Comparison of ENCODE assay signal across 42 mouse cellular contexts in the genomic region with DNA sequence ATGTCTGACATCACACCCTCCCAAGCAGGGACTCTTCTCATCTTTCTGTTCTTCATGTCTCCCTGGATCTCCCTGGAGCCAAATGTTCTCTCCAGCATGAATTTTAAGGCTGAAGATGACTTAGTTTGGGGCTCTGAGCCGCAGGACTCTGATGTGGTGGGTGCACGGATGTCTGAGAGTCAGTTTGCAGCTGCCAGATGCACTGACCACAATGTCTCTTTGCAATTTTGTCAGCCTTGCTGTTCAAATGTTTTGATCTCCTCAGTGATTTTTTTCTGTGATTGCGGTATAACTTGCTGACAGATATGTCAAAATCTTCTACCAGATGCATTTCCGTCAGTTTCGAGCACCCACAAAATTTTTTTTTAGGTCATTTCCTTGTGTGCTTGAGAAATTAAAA. TPM values are rescaled to one million over a fixed set of nuclear protein-coding genes. Genes with fewer than 3 reads are reported as not detected.
DNase-seq lines count a peak whose midpoint lies in the region; ATAC-seq and TF ChIP-seq lines count a peak whose summit lies in the region.
"Had no signal": no experiment of that assay in that cellular context is flagged by ENCODE, and none has a peak within 500 bp of the region (broad histone marks: within the 10 kb centered on the region; RNA-seq: fewer than 3 reads in every experiment).

No protein-coding gene starts in this region.

- no peaks in the 10 kb centered on the region for H3K4me1 ChIP-seq in embryonic facial prominence, embryonic 14.5 days (ENCODE audit: control insufficient read depth, insufficient read depth, low read length)
- H3K4me1 ChIP-seq in embryonic facial prominence, embryonic 10.5 days: no peaks in the 10 kb centered on the region
- H3K4me1 ChIP-seq in midbrain, embryonic 14.5 days (ENCODE audit: control insufficient read depth, insufficient read depth, low read length): no peaks in the 10 kb centered on the region
- H3K4me1 ChIP-seq: embryonic facial prominence, embryonic 15.5 days; forebrain, embryonic 12.5 days; heart, embryonic 12.5 days; limb, embryonic 12.5 days; liver, embryonic 15.5 days; midbrain, embryonic 10.5 days had no signal

- WGBS in embryonic facial prominence, embryonic 14.5 days: 64% methylated on average over 5 of the region's 5 CpGs
- 83% methylated on average over 5 of the region's 5 CpGs for WGBS in embryonic facial prominence, embryonic 10.5 days
- WGBS in midbrain, embryonic 14.5 days: 87% methylated on average over 5 of the region's 5 CpGs

- ATAC-seq in embryonic facial prominence, embryonic 14.5 days (ENCODE audit: low read depth): no peak
- no peak for ATAC-seq in midbrain, embryonic 14.5 days (ENCODE audit: low FRiP score, low TSS enrichment)
- ATAC-seq: midbrain, embryonic 16.5 days; Patski had no signal

- H3K36me3 ChIP-seq in embryonic facial prominence, embryonic 14.5 days (ENCODE audit: control insufficient read depth, insufficient read depth, low read length): no peaks in the 10 kb centered on the region
- H3K36me3 ChIP-seq in embryonic facial prominence, embryonic 10.5 days (replicated peaks): no peaks in the 10 kb centered on the region
- H3K36me3 ChIP-seq in myocyte (ENCODE audit: control insufficient read depth, insufficient read depth): no peaks in the 10 kb centered on the region
- no peaks in the 10 kb centered on the region for H3K36me3 ChIP-seq in midbrain, embryonic 14.5 days (ENCODE audit: control insufficient read depth, insufficient read depth, low read length)
- H3K36me3 ChIP-seq: embryonic facial prominence, embryonic 15.5 days; forebrain, embryonic 12.5 days; heart, embryonic 12.5 days; limb, embryonic 12.5 days; liver, embryonic 15.5 days; midbrain, embryonic 10.5 days had no signal

- H3K4me3 ChIP-seq in embryonic facial prominence, embryonic 14.5 days (ENCODE audit: low read depth, low read length): no peak overlapping the region
- no peak overlapping the region for H3K4me3 ChIP-seq in embryonic facial prominence, embryonic 10.5 days
- no peak overlapping the region for H3K4me3 ChIP-seq in myocyte
- H3K4me3 ChIP-seq in midbrain, embryonic 14.5 days (replicated peaks; ENCODE audit: low read depth, low read length): no peak overlapping the region
- H3K4me3 ChIP-seq: embryonic facial prominence, embryonic 15.5 days; forebrain, embryonic 12.5 days; heart, embryonic 12.5 days; limb, embryonic 12.5 days; liver, embryonic 15.5 days; midbrain, embryonic 10.5 days had no signal

- H3ac ChIP-seq in myocyte (ENCODE audit: control insufficient read depth, insufficient read length): no peak overlapping the region

- H3K4me2 ChIP-seq in embryonic facial prominence, embryonic 14.5 days (ENCODE audit: low read depth, low read length): no peak overlapping the region
- H3K4me2 ChIP-seq in myocyte (ENCODE audit: low read depth): peak overlapping the region; percentile 51
- H3K4me2 ChIP-seq in midbrain, embryonic 14.5 days (ENCODE audit: low read length): no peak overlapping the region
- H3K4me2 ChIP-seq: embryonic facial prominence, embryonic 15.5 days; forebrain, embryonic 12.5 days; heart, embryonic 12.5 days; hindbrain, embryonic 14.5 days; limb, embryonic 12.5 days; liver, embryonic 15.5 days; lung, embryonic 14.5 days had no signal

- H3K27me3 ChIP-seq in embryonic facial prominence, embryonic 14.5 days (replicated peaks; ENCODE audit: control insufficient read depth, insufficient read depth, low read length): no peaks in the 10 kb centered on the region
- no peaks in the 10 kb centered on the region for H3K27me3 ChIP-seq in embryonic facial prominence, embryonic 10.5 days (replicated peaks; ENCODE audit: low read depth, poor library complexity, severe bottlenecking)
- no peaks in the 10 kb centered on the region for H3K27me3 ChIP-seq in myocyte (ENCODE audit: control insufficient read depth, insufficient read depth, insufficient read length)
- no peaks in the 10 kb centered on the region for H3K27me3 ChIP-seq in midbrain, embryonic 14.5 days (ENCODE audit: control insufficient read depth, insufficient read depth, low read length)
- H3K27me3 ChIP-seq: embryonic facial prominence, embryonic 15.5 days; forebrain, embryonic 12.5 days; liver, embryonic 15.5 days had no signal

- DNase-seq in embryonic facial prominence, embryonic 14.5 days (ENCODE audit: low spot score): peak; percentile 12
- no peak for DNase-seq in embryonic facial prominence, embryonic 10.5 days (ENCODE audit: low spot score)
- DNase-seq in 3T3-L1 (ENCODE audit: low read depth, low spot score): peak; percentile 17
- peak; percentile 76 for DNase-seq in T-cell, adult 2 months (ENCODE audit: low spot score)
- no peak for DNase-seq in layer of hippocampus, adult 9-11 months
- no peak for DNase-seq in midbrain, embryonic 14.5 days
- no peak for DNase-seq in layer of hippocampus, postnatal 36 days
- DNase-seq: adrenal gland, postnatal 25 days; cerebellum, adult 18-20 months; cerebellum, postnatal 10 days; gastrocnemius, postnatal 36 days; heart, adult 18-20 months; kidney, adult 2 months; kidney, postnatal 4 days; lung, embryonic 14.5 days; lung, postnatal 14 days; retina, postnatal 1 day; right cerebral cortex, postnatal 14 days had no signal

- TF ChIP-seq POLR2A in myocyte (IDR thresholded peaks at IDR 0.05; ENCODE audit: insufficient read length, low read depth): no peak

- H3K79me2 ChIP-seq in myocyte (ENCODE audit: control insufficient read depth, insufficient read depth): no peaks in the 10 kb centered on the region

- no peaks in the 10 kb centered on the region for H3K9me3 ChIP-seq in embryonic facial prominence, embryonic 14.5 days (ENCODE audit: control insufficient read depth, low read length)
- no peaks in the 10 kb centered on the region for H3K9me3 ChIP-seq in embryonic facial prominence, embryonic 10.5 days
- H3K9me3 ChIP-seq in midbrain, embryonic 14.5 days (ENCODE audit: control insufficient read depth, low read length): no peaks in the 10 kb centered on the region
- H3K9me3 ChIP-seq: embryonic facial prominence, embryonic 15.5 days; forebrain, embryonic 12.5 days; heart, embryonic 12.5 days; limb, embryonic 12.5 days; liver, embryonic 15.5 days; midbrain, embryonic 10.5 days had no signal

- H3K9ac ChIP-seq in embryonic facial prominence, embryonic 14.5 days (ENCODE audit: low read depth, low read length): no peak overlapping the region
- H3K9ac ChIP-seq in midbrain, embryonic 14.5 days (replicated peaks; ENCODE audit: low read length): no peak overlapping the region
- H3K9ac ChIP-seq: embryonic facial prominence, embryonic 15.5 days; forebrain, embryonic 12.5 days; heart, embryonic 12.5 days; hindbrain, embryonic 14.5 days; limb, embryonic 12.5 days; liver, embryonic 15.5 days; lung, embryonic 14.5 days had no signal

- H3K27ac ChIP-seq in embryonic facial prominence, embryonic 14.5 days (replicated peaks; ENCODE audit: low read depth, low read length): no peak overlapping the region
- no peak overlapping the region for H3K27ac ChIP-seq in embryonic facial prominence, embryonic 10.5 days (replicated peaks)
- H3K27ac ChIP-seq in midbrain, embryonic 14.5 days (replicated peaks; ENCODE audit: low read depth, low read length): no peak overlapping the region
- H3K27ac ChIP-seq: embryonic facial prominence, embryonic 15.5 days; forebrain, embryonic 12.5 days; hindbrain, embryonic 14.5 days; limb, embryonic 12.5 days; liver, embryonic 15.5 days; midbrain, embryonic 10.5 days had no signal

TF ChIP-seq in myocyte, 11 proteins besides CTCF, POLR2A, EP300 and RAD21 (continues in another document):
- TF ChIP-seq MYOG (IDR thresholded peaks at IDR 0.05; ENCODE audit: control insufficient read depth in 1 of 3, insufficient read depth in 1 of 3, insufficient read length in 2 of 3, low read depth in 2 of 3) (peak in 2 of 3 experiments; percentile 7 to 32), SRF (IDR thresholded peaks at IDR 0.05; ENCODE audit: control insufficient read depth, insufficient read length, low read depth) (no peak), TCF3 (IDR thresholded peaks at IDR 0.05; ENCODE audit: insufficient read length, low read depth) (peak; percentile 46)

RNA-seq across cellular contexts. Expression of a gene that starts 4.2 kb away (rescaled TPM):
- polyA plus RNA-seq in embryonic facial prominence, embryonic 14.5 days (2014; fragmentation: Nextera tagmentation; extraction: Ambion mirVana): 0.06 TPM in 1 of 2 replicates, not detected in the other
- not detected in 2 replicates for polyA plus RNA-seq in embryonic facial prominence, embryonic 10.5 days (2016; fragmentation: Nextera tagmentation; extraction: Ambion mirVana)
- not detected for polyA plus RNA-seq in myocyte (2012; fragmentation: generic; extraction: Trizol)
- not detected in 2 replicates for polyA plus RNA-seq in midbrain, embryonic 14.5 days (2014; fragmentation: Nextera tagmentation; extraction: Ambion mirVana)
- total RNA-seq in layer of hippocampus, postnatal 36 days (2021): under 1 TPM; 0.43 to 0.70 TPM
- total RNA-seq: adrenal gland, adult 18-20 months; adrenal gland, postnatal 25 days; common myeloid progenitor, adult 5-6 weeks; gastrocnemius, adult 18-20 months; gastrocnemius, postnatal 36 days; hematopoietic stem cell, adult 5-6 weeks; liver, adult 2 months; MEL had no signal
- polyA plus RNA-seq: heart, embryonic 12.5 days; heart, postnatal 0 days; hindbrain, embryonic 14.5 days; intestine, embryonic 14.5 days; limb, embryonic 12.5 days; lung, embryonic 14.5 days; midbrain, embryonic 10.5 days; midbrain, embryonic 16.5 days; neural tube, embryonic 14.5 days; Patski had no signal

RNA-seq across cellular contexts. Expression of a gene that starts 8.1 kb away (rescaled TPM):
- 0.25 TPM in 1 of 2 replicates, not detected in the other for polyA plus RNA-seq in embryonic facial prominence, embryonic 14.5 days (2014; fragmentation: Nextera tagmentation; extraction: Ambion mirVana)
- not detected in 2 replicates for polyA plus RNA-seq in embryonic facial prominence, embryonic 10.5 days (2016; fragmentation: Nextera tagmentation; extraction: Ambion mirVana)
- not detected for polyA plus RNA-seq in myocyte (2012; fragmentation: generic; extraction: Trizol)
- polyA plus RNA-seq in midbrain, embryonic 14.5 days (2014; fragmentation: Nextera tagmentation; extraction: Ambion mirVana): not detected in 2 replicates
- not detected for total RNA-seq in layer of hippocampus, postnatal 36 days (2021)
- total RNA-seq: adrenal gland, adult 18-20 months; adrenal gland, postnatal 25 days; common myeloid progenitor, adult 5-6 weeks; gastrocnemius, adult 18-20 months; gastrocnemius, postnatal 36 days; heart, adult 18-20 months; hematopoietic stem cell, adult 5-6 weeks; layer of hippocampus, adult 8-10 months; left cerebral cortex, postnatal 14 days; liver, adult 2 months; MEL had no signal
- polyA plus RNA-seq: embryonic facial prominence, embryonic 15.5 days; forebrain, embryonic 12.5 days; heart, embryonic 12.5 days; heart, postnatal 0 days; hindbrain, embryonic 14.5 days; intestine, embryonic 14.5 days; kidney, adult 2 months; kidney, embryonic 16.5 days; limb, embryonic 12.5 days; liver, adult 2 months; liver, embryonic 15.5 days; lung, embryonic 14.5 days; midbrain, embryonic 10.5 days; midbrain, embryonic 16.5 days; neural tube, embryonic 14.5 days; Patski; small intestine, adult 2 months; stomach, embryonic 16.5 days had no signal

RNA-seq across cellular contexts. Expression of a gene that starts 33.2 kb away (rescaled TPM):
- polyA plus RNA-seq in embryonic facial prominence, embryonic 14.5 days (2014; fragmentation: Nextera tagmentation; extraction: Ambion mirVana): not detected in 2 replicates
- polyA plus RNA-seq in embryonic facial prominence, embryonic 10.5 days (2016; fragmentation: Nextera tagmentation; extraction: Ambion mirVana): not detected in 2 replicates
- polyA plus RNA-seq in myocyte (2012; fragmentation: generic; extraction: Trizol): 0.12 TPM
- not detected in 2 replicates for polyA plus RNA-seq in midbrain, embryonic 14.5 days (2014; fragmentation: Nextera tagmentation; extraction: Ambion mirVana)
- total RNA-seq in layer of hippocampus, postnatal 36 days (2021): under 1 TPM; 0.17 to 0.18 TPM
- total RNA-seq: adrenal gland, adult 18-20 months; adrenal gland, postnatal 25 days; common myeloid progenitor, adult 5-6 weeks; gastrocnemius, adult 18-20 months; gastrocnemius, postnatal 36 days; heart, adult 18-20 months; hematopoietic stem cell, adult 5-6 weeks; left cerebral cortex, postnatal 14 days; liver, adult 2 months; MEL had no signal
- polyA plus RNA-seq: embryonic facial prominence, embryonic 15.5 days; forebrain, embryonic 12.5 days; heart, embryonic 12.5 days; heart, postnatal 0 days; hindbrain, embryonic 14.5 days; intestine, embryonic 14.5 days; kidney, embryonic 16.5 days; limb, embryonic 12.5 days; liver, adult 2 months; liver, embryonic 15.5 days; lung, embryonic 14.5 days; midbrain, embryonic 10.5 days; midbrain, embryonic 16.5 days; neural tube, embryonic 14.5 days; Patski; stomach, embryonic 16.5 days had no signal

RNA-seq across cellular contexts. Expression of a gene that starts 40.8 kb away (rescaled TPM):
- 0.20 and 0.22 TPM in 2 replicates for polyA plus RNA-seq in embryonic facial prominence, embryonic 14.5 days (2014; fragmentation: Nextera tagmentation; extraction: Ambion mirVana)
- not detected in 2 replicates for polyA plus RNA-seq in embryonic facial prominence, embryonic 10.5 days (2016; fragmentation: Nextera tagmentation; extraction: Ambion mirVana)
- not detected for polyA plus RNA-seq in myocyte (2012; fragmentation: generic; extraction: Trizol)
- polyA plus RNA-seq in midbrain, embryonic 14.5 days (2014; fragmentation: Nextera tagmentation; extraction: Ambion mirVana): not detected in 2 replicates
- under 1 TPM; 0.10 to 0.18 TPM for total RNA-seq in layer of hippocampus, postnatal 36 days (2021)
- total RNA-seq: adrenal gland, adult 18-20 months; adrenal gland, postnatal 25 days; common myeloid progenitor, adult 5-6 weeks; gastrocnemius, adult 18-20 months; gastrocnemius, postnatal 36 days; heart, adult 18-20 months; hematopoietic stem cell, adult 5-6 weeks; liver, adult 2 months; MEL had no signal
- polyA plus RNA-seq: heart, embryonic 12.5 days; heart, postnatal 0 days; hindbrain, embryonic 14.5 days; intestine, embryonic 14.5 days; kidney, embryonic 16.5 days; limb, embryonic 12.5 days; liver, adult 2 months; liver, embryonic 15.5 days; lung, embryonic 14.5 days; midbrain, embryonic 10.5 days; midbrain, embryonic 16.5 days; neural tube, embryonic 14.5 days; Patski; small intestine, adult 2 months; stomach, embryonic 16.5 days had no signal

RNA-seq across cellular contexts. Expression of a gene that starts 49.3 kb away (rescaled TPM):
- not detected in 2 replicates for polyA plus RNA-seq in embryonic facial prominence, embryonic 14.5 days (2014; fragmentation: Nextera tagmentation; extraction: Ambion mirVana)
- not detected in 2 replicates for polyA plus RNA-seq in embryonic facial prominence, embryonic 10.5 days (2016; fragmentation: Nextera tagmentation; extraction: Ambion mirVana)
- polyA plus RNA-seq in myocyte (2012; fragmentation: generic; extraction: Trizol): not detected
- polyA plus RNA-seq in midbrain, embryonic 14.5 days (2014; fragmentation: Nextera tagmentation; extraction: Ambion mirVana): not detected in 2 replicates
- not detected for total RNA-seq in layer of hippocampus, postnatal 36 days (2021)
- total RNA-seq: adrenal gland, adult 18-20 months; adrenal gland, postnatal 25 days; common myeloid progenitor, adult 5-6 weeks; gastrocnemius, adult 18-20 months; gastrocnemius, postnatal 36 days; heart, adult 18-20 months; hematopoietic stem cell, adult 5-6 weeks; layer of hippocampus, adult 8-10 months; left cerebral cortex, postnatal 14 days; liver, adult 2 months; MEL had no signal
- polyA plus RNA-seq: forebrain, embryonic 12.5 days; heart, embryonic 12.5 days; heart, postnatal 0 days; hindbrain, embryonic 14.5 days; intestine, embryonic 14.5 days; kidney, adult 2 months; kidney, embryonic 16.5 days; limb, embryonic 12.5 days; liver, adult 2 months; liver, embryonic 15.5 days; lung, embryonic 14.5 days; midbrain, embryonic 10.5 days; midbrain, embryonic 16.5 days; neural tube, embryonic 14.5 days; Patski; small intestine, adult 2 months; stomach, embryonic 16.5 days had no signal

Comparison
In these comparisons a context has a peak if more than half of its experiments do, and no peak if none do; other contexts are left out.
1. DNase-seq: peak in embryonic facial prominence, embryonic 14.5 days (single experiment), 3T3-L1 (single experiment) and T-cell, adult 2 months (single experiment); none in embryonic facial prominence, embryonic 10.5 days (single experiment), layer of hippocampus, adult 9-11 months (single experiment), midbrain, embryonic 14.5 days (single experiment) and layer of hippocampus, postnatal 36 days (0 of 2).